Mouse (Mus musculus): ENCODE data around the gene Arhgef15. TPM values are rescaled to one million over a fixed set of nuclear protein-coding genes. Genes with fewer than 3 reads are reported as not detected.
A peak's percentile ranks its signal among the peaks of the same experiment; 100 is the strongest.

Gene Arhgef15
- polyA plus RNA-seq, 1 experiment from 2014 or later, result 7.2 TPM

- Histone ChIP-seq H3K27me3 (0 out of 2 replicates have a peak, but pooled peaks cover 5% of the 10 kb centered on the region), H3K36me3 (peaks cover 25% of the 10 kb centered on the region), H3K9ac (no peak overlapping the region), H3K9me3 (no peaks in the 10 kb centered on the region), H3K4me3 (no peak overlapping the region), H3K27ac (no peak overlapping the region), H3K4me1 (peaks cover 14% of the 10 kb centered on the region), H3K4me2 (replicated peaks) (no peak overlapping the region)
- WGBS, result 88% methylated on average over 8 of the region's 8 CpGs
- no peak for ATAC-seq (ENCODE audit: low FRiP score, low read depth)
These were observed 57.5 kb downstream of the Arhgef15 start for GRCm38 (mm10) chr11:68899815-68900214.

GRCm38 (mm10) chr11:68898790-68899189 lies 58.5 kb downstream of the Arhgef15 start:
- Histone ChIP-seq H3K9me3 (no peaks in the 10 kb centered on the region), H3K27ac (no peak overlapping the region), H3K27me3 (0 out of 2 replicates have a peak, but pooled peaks cover 5% of the 10 kb centered on the region), H3K4me3 (no peak overlapping the region), H3K4me2 (replicated peaks) (no peak overlapping the region), H3K9ac (no peak overlapping the region), H3K36me3 (peaks cover 15% of the 10 kb centered on the region), H3K4me1 (peaks cover 14% of the 10 kb centered on the region)
- WGBS, result 96% methylated on average over 6 of the region's 6 CpGs
- no peak for ATAC-seq (ENCODE audit: low FRiP score, low read depth)

GRCm38 (mm10) chr11:68897838-68898237 lies 59.4 kb downstream of the Arhgef15 start:
- H3K27ac ChIP-seq, result no peak overlapping the region
- H3K36me3 ChIP-seq, result peaks cover 6% of the 10 kb centered on the region
- no peaks in the 10 kb centered on the region for H3K9me3 ChIP-seq
- 0 out of 2 replicates have a peak, but pooled peaks cover 5% of the 10 kb centered on the region for H3K27me3 ChIP-seq
- no peak overlapping the region for H3K9ac ChIP-seq
- no peak overlapping the region for H3K4me3 ChIP-seq
- no peak for ATAC-seq (ENCODE audit: low FRiP score, low read depth)
- no peak overlapping the region for H3K4me2 ChIP-seq (replicated peaks)
- H3K4me1 ChIP-seq, result peaks cover 9% of the 10 kb centered on the region
- 75% methylated on average over 6 of the region's 6 CpGs for WGBS

GRCm38 (mm10) chr11:68897120-68897519 lies 60.2 kb downstream of the Arhgef15 start:
- Histone ChIP-seq H3K9ac (no peak overlapping the region), H3K27ac (no peak overlapping the region), H3K4me1 (0 out of 2 replicates have a peak, but pooled peaks cover 3% of the 10 kb centered on the region), H3K4me2 (replicated peaks) (no peak overlapping the region), H3K4me3 (no peak overlapping the region), H3K36me3 (no peaks in the 10 kb centered on the region), H3K27me3 (0 out of 2 replicates have a peak, but pooled peaks cover 5% of the 10 kb centered on the region), H3K9me3 (no peaks in the 10 kb centered on the region)
- ATAC-seq (ENCODE audit: low FRiP score, low read depth), result no peak
- 56% methylated on average over 4 of the region's 4 CpGs for WGBS

- WGBS, result 92% methylated on average over 5 of the region's 5 CpGs
- no peak overlapping the region for H3K4me3 ChIP-seq
- no peaks in the 10 kb centered on the region for H3K36me3 ChIP-seq
- no peak overlapping the region for H3K4me2 ChIP-seq (replicated peaks)
- 0 out of 2 replicates have a peak, but pooled peaks cover 5% of the 10 kb centered on the region for H3K27me3 ChIP-seq
- no peak for ATAC-seq (ENCODE audit: low FRiP score, low read depth)
- no peak overlapping the region for H3K27ac ChIP-seq
- 0 out of 2 replicates have a peak, but pooled peaks cover 3% of the 10 kb centered on the region for H3K4me1 ChIP-seq
- H3K9ac ChIP-seq, result no peak overlapping the region
- no peaks in the 10 kb centered on the region for H3K9me3 ChIP-seq
These were observed 61.0 kb downstream of the Arhgef15 start for GRCm38 (mm10) chr11:68896247-68896646.

- 66% methylated on average over 12 of the region's 12 CpGs for WGBS
- Histone ChIP-seq H3K4me2 (replicated peaks) (no peak overlapping the region), H3K4me1 (no peaks in the 10 kb centered on the region), H3K4me3 (no peak overlapping the region), H3K9ac (no peak overlapping the region; the same call in 1 of the 2 replicates), H3K27ac (no peak overlapping the region), H3K9me3 (no peaks in the 10 kb centered on the region), H3K27me3 (0 out of 2 replicates have a peak, but pooled peaks cover 2% of the 10 kb centered on the region), H3K36me3 (no peaks in the 10 kb centered on the region)
- ATAC-seq (ENCODE audit: low FRiP score, low read depth), result no peak
These were observed 63.3 kb downstream of the Arhgef15 start for GRCm38 (mm10) chr11:68893911-68894464.

Small RNA genes lying within 50 kb of the gene (microRNA-seq; reads per million reads assigned to microRNA genes)
- 6.1 reads per million, percentile 20 among the genes with 10 or more reads in this experiment for gene Mir3062

Other genes with a start within 250 kb of the Arhgef15 start
- gene Ndel1, start 85.6 kb downstream of the Arhgef15 start, polyA plus RNA-seq (2015; fragmentation: Nextera tagmentation; extraction: Ambion mirVana), result 98.8 and 102 TPM in 2 replicates
- gene Rnf222, start 68.9 kb downstream of the Arhgef15 start, polyA plus RNA-seq (2015; fragmentation: Nextera tagmentation; extraction: Ambion mirVana), result 0.15 and 0.23 TPM in 2 replicates
- 996 and 1,041 TPM in 2 replicates for gene Rpl26, start 55.9 kb downstream of the Arhgef15 start, polyA plus RNA-seq (2015; fragmentation: Nextera tagmentation; extraction: Ambion mirVana)
- gene Odf4, start 30.4 kb downstream of the Arhgef15 start, polyA plus RNA-seq (2015; fragmentation: Nextera tagmentation; extraction: Ambion mirVana), result not detected in 2 replicates
- gene Slc25a35, start 10.7 kb upstream of the Arhgef15 start, polyA plus RNA-seq (2015; fragmentation: Nextera tagmentation; extraction: Ambion mirVana), result 2.4 and 3.0 TPM in 2 replicates
- gene Rangrf, start 17.7 kb upstream of the Arhgef15 start, polyA plus RNA-seq (2015; fragmentation: Nextera tagmentation; extraction: Ambion mirVana), result 54.5 and 58.1 TPM in 2 replicates
- 39.6 and 40.6 TPM in 2 replicates for gene Pfas, start 51.0 kb upstream of the Arhgef15 start, polyA plus RNA-seq (2015; fragmentation: Nextera tagmentation; extraction: Ambion mirVana)
- 55.5 and 60.4 TPM in 2 replicates for gene Ctc1, start 58.4 kb upstream of the Arhgef15 start, polyA plus RNA-seq (2015; fragmentation: Nextera tagmentation; extraction: Ambion mirVana)
- gene Aurkb, start 88.2 kb upstream of the Arhgef15 start, polyA plus RNA-seq (2015; fragmentation: Nextera tagmentation; extraction: Ambion mirVana), result 140 and 141 TPM in 2 replicates
- 9.5 and 9.6 TPM in 2 replicates for gene Borcs6, start 102.2 kb upstream of the Arhgef15 start, polyA plus RNA-seq (2015; fragmentation: Nextera tagmentation; extraction: Ambion mirVana)
- gene Tmem107, start 113.3 kb upstream of the Arhgef15 start, polyA plus RNA-seq (2015; fragmentation: Nextera tagmentation; extraction: Ambion mirVana), result 46.4 and 52.0 TPM in 2 replicates
- 82.8 and 88.6 TPM in 2 replicates for gene Vamp2, start 131.0 kb upstream of the Arhgef15 start, polyA plus RNA-seq (2015; fragmentation: Nextera tagmentation; extraction: Ambion mirVana)
- 9.3 and 12.0 TPM in 2 replicates for gene Per1, start 137.7 kb upstream of the Arhgef15 start, polyA plus RNA-seq (2015; fragmentation: Nextera tagmentation; extraction: Ambion mirVana)
- gene Hes7, start 162.9 kb upstream of the Arhgef15 start, polyA plus RNA-seq (2015; fragmentation: Nextera tagmentation; extraction: Ambion mirVana), result 0.74 and 1.2 TPM in 2 replicates
- gene 9130213A22Rik, start 165.1 kb upstream of the Arhgef15 start, polyA plus RNA-seq (2015; fragmentation: Nextera tagmentation; extraction: Ambion mirVana), result 0.52 and 0.55 TPM in 2 replicates
- 1.6 TPM in 2 replicates for gene Aloxe3, start 168.4 kb upstream of the Arhgef15 start, polyA plus RNA-seq (2015; fragmentation: Nextera tagmentation; extraction: Ambion mirVana)
- gene Alox12b, start 199.5 kb upstream of the Arhgef15 start, polyA plus RNA-seq (2015; fragmentation: Nextera tagmentation; extraction: Ambion mirVana), result 0.22 and 0.25 TPM in 2 replicates
- gene Alox8, start 240.4 kb upstream of the Arhgef15 start, polyA plus RNA-seq (2015; fragmentation: Nextera tagmentation; extraction: Ambion mirVana), result 0.08 and 0.09 TPM in 2 replicates

Measured in limb, embryonic 13.5 days (tissue).